Mouse (Mus musculus) E14TG2a.4 (cell line): ENCODE measurements around the gene Pcca.

Experiments used
- H3K27me3 ChIP-seq: 2 replicates; pipeline ENCODE4 v1.6.1; 2014; ENCODE audit warnings: low read length, control low read depth; ENCODE audit not compliant: insufficient read depth
- H3K36me3 ChIP-seq: 2 replicates; pipeline ENCODE4 v1.6.1; 2014; ENCODE audit warnings: low read length, control low read depth; ENCODE audit not compliant: insufficient read depth
- H3K4me1 ChIP-seq: replicated peaks from 2 replicates; pipeline ENCODE4 v1.6.1; 2014; ENCODE audit warnings: low read depth, low read length, control low read depth
- H3K4me3 ChIP-seq: replicated peaks from 2 replicates; pipeline ENCODE4 v1.5.1; 2014; ENCODE audit warnings: mild to moderate bottlenecking, low read length
- H3K9me3 ChIP-seq: 2 replicates; pipeline ENCODE4 v1.6.1; 2014; ENCODE audit warnings: low read length, control low read depth
- CTCF ChIP-seq: conservative IDR thresholded peaks from 2 replicates; pipeline ENCODE4 v1.5.1; 2014; ENCODE audit warnings: low read length
- NANOG ChIP-seq: IDR thresholded peaks from 2 replicates; pipeline ENCODE4 v1.6.1; 2014; ENCODE audit warnings: borderline replicate concordance, low read length, mixed read lengths
- POU5F1 ChIP-seq: IDR thresholded peaks from 2 replicates; pipeline ENCODE4 v1.6.1; 2014; ENCODE audit warnings: low read length, borderline replicate concordance

Gene Pcca

DNA sequence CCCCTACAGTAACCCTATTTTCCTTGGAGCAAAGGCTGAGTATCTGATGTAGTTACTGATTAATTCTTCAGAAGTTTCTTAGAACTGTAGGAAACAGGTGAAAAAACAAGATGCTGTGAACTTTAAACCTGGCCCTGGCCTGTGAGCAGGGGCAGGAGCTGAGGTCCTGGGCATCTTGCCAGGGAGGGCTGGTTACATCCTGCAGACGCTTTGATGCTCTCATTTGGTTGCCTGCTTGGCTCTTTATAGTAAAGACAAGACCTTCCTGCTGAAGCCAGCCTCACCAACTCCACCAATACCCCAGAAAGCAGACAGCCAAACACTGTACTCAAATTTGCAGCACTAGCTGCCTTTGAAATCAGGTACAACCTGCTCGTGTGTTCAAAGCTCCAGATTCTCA lies 368.0 kb downstream of the Pcca start:
- Histone ChIP-seq H3K27me3 (no peaks in the 10 kb centered on the region), H3K4me3 (no peak overlapping the region), H3K4me1 (no peaks in the 10 kb centered on the region), H3K36me3 (peaks cover 34% of the 10 kb centered on the region), H3K9me3 (no peaks in the 10 kb centered on the region)
- TF ChIP-seq POU5F1 (no peak), NANOG (no peak), CTCF (no peak)

- no peaks in the 10 kb centered on the region for H3K9me3 ChIP-seq
- H3K4me1 ChIP-seq: no peaks in the 10 kb centered on the region
- H3K4me3 ChIP-seq: no peak overlapping the region
- peaks cover 34% of the 10 kb centered on the region for H3K36me3 ChIP-seq
- TF ChIP-seq CTCF: 0 out of 2 replicates have a peak, but pooled peaks have one; percentile 4
- TF ChIP-seq NANOG: no peak
- no peak for TF ChIP-seq POU5F1
- H3K27me3 ChIP-seq: no peaks in the 10 kb centered on the region
Measured at GRCm38 (mm10) chr14:122902884-122903283, 368.8 kb downstream of the Pcca start.

DNA sequence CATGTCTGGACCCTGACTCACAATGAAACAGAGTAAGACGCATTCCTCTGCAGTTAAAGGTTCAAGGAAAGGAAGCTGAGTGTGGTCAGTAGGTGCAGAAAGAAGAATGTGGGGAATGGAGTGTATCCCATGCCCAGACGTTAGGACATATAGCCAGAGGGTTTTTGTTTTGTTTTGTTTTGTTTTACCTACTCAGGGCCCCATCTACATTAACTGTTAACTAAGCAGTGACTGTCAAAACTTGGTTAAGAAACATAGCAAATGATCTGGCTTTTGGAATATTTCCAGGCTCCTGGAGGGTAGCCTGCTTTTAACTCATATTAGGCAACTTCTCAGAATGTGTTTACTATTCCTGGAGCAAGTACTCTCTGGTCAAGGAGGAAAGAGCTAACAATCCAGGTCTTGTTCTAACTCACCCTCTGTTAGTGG lies 369.8 kb downstream of the Pcca start:
- no peak for TF ChIP-seq NANOG
- no peak for TF ChIP-seq POU5F1
- Histone ChIP-seq H3K27me3 (no peaks in the 10 kb centered on the region), H3K9me3 (no peaks in the 10 kb centered on the region), H3K4me3 (no peak overlapping the region), H3K4me1 (no peaks in the 10 kb centered on the region), H3K36me3 (peaks cover 34% of the 10 kb centered on the region)

GRCm38 (mm10) chr14:122905007-122905406 lies 370.9 kb downstream of the Pcca start:
- TF ChIP-seq CTCF: no peak
- TF ChIP-seq POU5F1: no peak
- TF ChIP-seq NANOG: no peak
- H3K4me1 ChIP-seq: peaks cover 6% of the 10 kb centered on the region
- peaks cover 26% of the 10 kb centered on the region for H3K36me3 ChIP-seq
- H3K4me3 ChIP-seq: no peak overlapping the region
- H3K27me3 ChIP-seq: no peaks in the 10 kb centered on the region
- H3K9me3 ChIP-seq: no peaks in the 10 kb centered on the region

GRCm38 (mm10) chr14:122908075-122908474 lies 374.0 kb downstream of the Pcca start:
- no peaks in the 10 kb centered on the region for H3K9me3 ChIP-seq
- TF ChIP-seq POU5F1 (no peak), CTCF (no peak), NANOG (no peak)
- peaks cover 9% of the 10 kb centered on the region; the same call in 1 of the 2 replicates for H3K27me3 ChIP-seq
- peaks cover 22% of the 10 kb centered on the region for H3K4me1 ChIP-seq
- H3K4me3 ChIP-seq: no peak overlapping the region
- H3K36me3 ChIP-seq: peaks cover 19% of the 10 kb centered on the region

DNA sequence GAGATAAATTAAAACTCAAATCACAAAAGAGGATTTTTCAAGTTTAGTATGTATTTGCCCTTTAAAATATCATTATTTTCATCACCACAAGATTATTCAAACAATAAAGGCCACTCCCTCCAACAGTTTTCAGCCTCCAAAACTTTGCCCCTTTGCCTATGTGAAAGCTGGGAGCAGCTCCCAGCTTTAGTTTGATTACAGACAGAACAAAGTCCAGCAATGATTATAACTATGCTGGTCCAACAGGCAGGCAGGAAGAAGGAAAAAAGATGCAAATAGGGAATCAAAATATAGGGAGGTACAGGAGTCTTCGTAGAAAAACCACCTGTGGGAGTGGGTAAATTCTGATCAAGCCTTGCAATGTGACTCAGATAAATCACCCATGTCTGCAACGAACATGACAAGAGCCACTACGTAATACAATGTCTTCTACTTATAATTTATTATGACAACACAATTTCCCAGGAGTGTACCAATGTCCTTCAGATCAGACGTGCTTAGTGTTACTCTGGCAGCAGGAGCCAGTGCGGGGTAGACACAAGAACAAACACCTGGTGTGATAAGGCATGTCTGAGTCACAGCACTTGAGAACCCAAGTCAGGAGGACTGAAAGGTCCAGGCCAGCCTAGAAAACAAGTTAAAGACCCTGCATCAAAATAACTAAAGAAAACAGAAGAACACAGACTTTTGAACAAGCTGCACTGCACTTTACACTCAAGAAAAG lies 375.4 kb downstream of the Pcca start:
- peaks cover 22% of the 10 kb centered on the region for H3K27me3 ChIP-seq
- no peak overlapping the region for H3K4me3 ChIP-seq
- no peak for TF ChIP-seq CTCF
- no peak for TF ChIP-seq POU5F1
- TF ChIP-seq NANOG: no peak
- H3K9me3 ChIP-seq: no peaks in the 10 kb centered on the region
- H3K4me1 ChIP-seq: peaks cover 28% of the 10 kb centered on the region
- peaks cover 9% of the 10 kb centered on the region for H3K36me3 ChIP-seq

- Histone ChIP-seq H3K4me1 (peaks cover 28% of the 10 kb centered on the region), H3K4me3 (no peak overlapping the region), H3K27me3 (peaks cover 23% of the 10 kb centered on the region), H3K36me3 (no peaks in the 10 kb centered on the region; the same call in 1 of the 2 replicates), H3K9me3 (no peaks in the 10 kb centered on the region)
- TF ChIP-seq CTCF (no peak), NANOG (no peak), POU5F1 (no peak)
Measured at GRCm38 (mm10) chr14:122911265-122911664, 377.1 kb downstream of the Pcca start.

GRCm38 (mm10) chr14:122912137-122912536 lies 378.0 kb downstream of the Pcca start:
- Histone ChIP-seq H3K4me1 (peaks cover 28% of the 10 kb centered on the region), H3K4me3 (peak overlapping the region; percentile 87), H3K27me3 (peaks cover 23% of the 10 kb centered on the region), H3K9me3 (no peaks in the 10 kb centered on the region), H3K36me3 (no peaks in the 10 kb centered on the region; the same call in 1 of the 2 replicates)
- no peak for TF ChIP-seq NANOG
- no peak for TF ChIP-seq POU5F1
- no peak for TF ChIP-seq CTCF
